Mouse (Mus musculus): ENCODE measurements around the gene Wscd1. TPM values are rescaled to one million over a fixed set of nuclear protein-coding genes. Genes with fewer than 3 reads are reported as not detected.

Gene Wscd1
- total and polyA plus RNA-seq, 2 experiments from 2014 or later = 81.5 to 143 TPM

GRCm38 (mm10) chr11:71779642-71780041, 29.9 kb downstream of the Wscd1 start:
- Histone ChIP-seq H3K4me3 (ENCODE audit: low read depth, low read length) (no peak overlapping the region), H3K4me2 (ENCODE audit: low read depth, low read length, poor library complexity, severe bottlenecking) (no peak overlapping the region), H3K36me3 (ENCODE audit: insufficient read depth, low read length) (peaks cover 26% of the 10 kb centered on the region), H3K4me1 (ENCODE audit: insufficient read depth, low read length) (peaks cover 9% of the 10 kb centered on the region; the same call in 1 of the 2 replicates), H3K9ac (replicated peaks; ENCODE audit: low read length, poor library complexity, severe bottlenecking) (no peak overlapping the region), H3K9me3 (ENCODE audit: low read length) (no peaks in the 10 kb centered on the region), H3K27me3 (ENCODE audit: insufficient read depth, low read length) (no peaks in the 10 kb centered on the region), H3K27ac (ENCODE audit: low read depth, low read length) (peak overlapping the region; percentile 12; the same call in 1 of the 2 replicates)
- no peak for ATAC-seq (ENCODE audit: low FRiP score)
- peak; percentile 42 for DNase-seq (ENCODE audit: low spot score)
- no peak for TF ChIP-seq CTCF (IDR thresholded peaks at IDR 0.05)
- WGBS = 33% methylated on average over 10 of the region's 10 CpGs

- no peak for DNase-seq (ENCODE audit: low spot score)
- Histone ChIP-seq H3K4me1 (ENCODE audit: insufficient read depth, low read length) (peaks cover 9% of the 10 kb centered on the region; the same call in 1 of the 2 replicates), H3K9ac (replicated peaks; ENCODE audit: low read length, poor library complexity, severe bottlenecking) (no peak overlapping the region), H3K27me3 (ENCODE audit: insufficient read depth, low read length) (no peaks in the 10 kb centered on the region), H3K27ac (ENCODE audit: low read depth, low read length) (no peak overlapping the region), H3K4me3 (ENCODE audit: low read depth, low read length) (no peak overlapping the region), H3K4me2 (ENCODE audit: low read depth, low read length, poor library complexity, severe bottlenecking) (no peak overlapping the region), H3K9me3 (ENCODE audit: low read length) (no peaks in the 10 kb centered on the region), H3K36me3 (ENCODE audit: insufficient read depth, low read length) (peaks cover 32% of the 10 kb centered on the region)
- WGBS = 60% methylated on average over 13 of the region's 13 CpGs
- TF ChIP-seq CTCF (IDR thresholded peaks at IDR 0.05) = no peak
- no peak for ATAC-seq (ENCODE audit: low FRiP score)
Measured at GRCm38 (mm10) chr11:71781737-71782354, 32.1 kb downstream of the Wscd1 start.

GRCm38 (mm10) chr11:71785499-71785898, 35.8 kb downstream of the Wscd1 start:
- Histone ChIP-seq H3K9ac (replicated peaks; ENCODE audit: low read length, poor library complexity, severe bottlenecking) (no peak overlapping the region), H3K4me1 (ENCODE audit: insufficient read depth, low read length) (no peaks in the 10 kb centered on the region), H3K36me3 (ENCODE audit: insufficient read depth, low read length) (peaks cover 49% of the 10 kb centered on the region), H3K27me3 (ENCODE audit: insufficient read depth, low read length) (no peaks in the 10 kb centered on the region), H3K4me2 (ENCODE audit: low read depth, low read length, poor library complexity, severe bottlenecking) (no peak overlapping the region), H3K4me3 (ENCODE audit: low read depth, low read length) (no peak overlapping the region), H3K9me3 (ENCODE audit: low read length) (no peaks in the 10 kb centered on the region), H3K27ac (ENCODE audit: low read depth, low read length) (no peak overlapping the region)
- TF ChIP-seq CTCF (IDR thresholded peaks at IDR 0.05) = no peak
- 78% methylated on average over 4 of the region's 4 CpGs for WGBS
- no peak for ATAC-seq (ENCODE audit: low FRiP score)
- no peak for DNase-seq (ENCODE audit: low spot score)

DNA sequence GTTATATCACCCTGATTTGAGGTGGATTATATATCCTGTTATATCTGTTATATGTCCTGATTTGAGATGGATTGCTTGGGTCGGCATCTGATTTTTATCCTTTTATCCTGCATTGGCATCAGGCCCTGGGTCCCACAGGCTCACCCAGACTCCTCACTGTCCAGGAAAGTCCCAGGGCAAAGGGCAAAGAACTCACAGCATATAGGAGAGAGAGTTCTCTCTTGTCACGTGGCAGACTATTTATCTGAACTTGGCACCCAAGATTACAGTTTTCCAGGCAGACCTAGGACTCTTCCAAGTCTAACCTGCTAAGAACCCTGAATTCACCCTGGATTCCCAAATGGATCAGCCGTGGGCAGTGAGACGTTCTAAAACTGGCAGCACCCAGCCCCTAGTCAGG, 38.5 kb downstream of the Wscd1 start:
- ATAC-seq (ENCODE audit: low FRiP score) (no peak), DNase-seq (ENCODE audit: low spot score) (no peak)
- Histone ChIP-seq H3K4me2 (ENCODE audit: low read depth, low read length, poor library complexity, severe bottlenecking) (no peak overlapping the region), H3K27me3 (ENCODE audit: insufficient read depth, low read length) (no peaks in the 10 kb centered on the region), H3K4me3 (ENCODE audit: low read depth, low read length) (no peak overlapping the region), H3K9ac (replicated peaks; ENCODE audit: low read length, poor library complexity, severe bottlenecking) (no peak overlapping the region), H3K27ac (ENCODE audit: low read depth, low read length) (no peak overlapping the region), H3K36me3 (ENCODE audit: insufficient read depth, low read length) (peaks cover 39% of the 10 kb centered on the region), H3K9me3 (ENCODE audit: low read length) (no peaks in the 10 kb centered on the region), H3K4me1 (ENCODE audit: insufficient read depth, low read length) (no peaks in the 10 kb centered on the region)
- whole genome bisulfite sequencing = 93% methylated on average over 4 of the region's 4 CpGs
- TF ChIP-seq CTCF (IDR thresholded peaks at IDR 0.05) = no peak

DNA sequence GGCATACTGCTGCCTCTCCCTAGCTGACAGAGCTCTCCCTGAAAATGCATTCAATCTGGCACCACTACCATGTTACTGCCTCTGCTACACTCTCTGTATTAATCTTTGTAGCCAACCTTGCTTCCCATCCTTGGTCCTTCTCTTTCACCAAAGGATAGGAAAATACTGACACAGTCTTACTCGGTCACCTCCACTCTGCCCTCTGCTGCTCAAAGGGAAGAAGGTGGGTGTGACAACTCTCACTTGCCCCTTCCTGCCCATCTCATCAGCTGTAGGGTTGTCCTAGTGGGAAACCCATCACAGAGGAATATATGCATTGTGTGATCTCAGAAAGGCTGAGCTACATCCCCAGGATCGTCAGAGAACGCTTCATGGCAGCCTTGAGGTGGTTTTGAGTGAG, 40.5 kb downstream of the Wscd1 start:
- no peak for DNase-seq (ENCODE audit: low spot score)
- no peaks in the 10 kb centered on the region for H3K4me1 ChIP-seq (ENCODE audit: insufficient read depth, low read length)
- TF ChIP-seq CTCF (IDR thresholded peaks at IDR 0.05) = peak; percentile 54
- no peak overlapping the region for H3K4me2 ChIP-seq (ENCODE audit: low read depth, low read length, poor library complexity, severe bottlenecking)
- H3K36me3 ChIP-seq (ENCODE audit: insufficient read depth, low read length) = peaks cover 31% of the 10 kb centered on the region
- ATAC-seq (ENCODE audit: low FRiP score) = no peak
- no peaks in the 10 kb centered on the region for H3K9me3 ChIP-seq (ENCODE audit: low read length)
- H3K4me3 ChIP-seq (ENCODE audit: low read depth, low read length) = no peak overlapping the region
- H3K27me3 ChIP-seq (ENCODE audit: insufficient read depth, low read length) = no peaks in the 10 kb centered on the region
- H3K9ac ChIP-seq (replicated peaks; ENCODE audit: low read length, poor library complexity, severe bottlenecking) = no peak overlapping the region
- no peak overlapping the region for H3K27ac ChIP-seq (ENCODE audit: low read depth, low read length)
- WGBS = 81% methylated on average over 3 of the region's 3 CpGs

DNA sequence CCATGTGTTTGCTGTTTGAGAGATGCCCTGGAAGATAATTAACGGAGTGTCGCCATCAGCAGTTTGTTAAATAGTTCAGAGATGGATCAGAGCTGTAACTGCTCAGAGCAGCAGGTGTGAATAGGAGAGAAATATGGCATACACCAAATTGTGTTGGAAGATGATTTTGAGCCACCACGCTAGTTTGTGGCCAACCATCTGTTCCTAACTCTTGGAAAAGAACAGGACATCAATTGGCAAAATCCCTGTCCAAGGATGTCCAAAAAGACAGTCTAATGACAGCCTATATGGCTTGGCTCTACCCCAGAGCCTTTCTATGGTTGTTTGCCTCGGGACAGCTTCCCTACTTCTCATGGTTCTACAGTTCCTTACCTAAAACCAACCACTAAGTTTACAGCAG, 49.5 kb downstream of the Wscd1 start:
- WGBS = 90% methylated on average over 4 of the region's 4 CpGs
- Histone ChIP-seq H3K36me3 (ENCODE audit: insufficient read depth, low read length) (no peaks in the 10 kb centered on the region), H3K9me3 (ENCODE audit: low read length) (no peaks in the 10 kb centered on the region), H3K4me3 (ENCODE audit: low read depth, low read length) (no peak overlapping the region), H3K27ac (ENCODE audit: low read depth, low read length) (no peak overlapping the region), H3K4me1 (ENCODE audit: insufficient read depth, low read length) (no peaks in the 10 kb centered on the region), H3K9ac (replicated peaks; ENCODE audit: low read length, poor library complexity, severe bottlenecking) (no peak overlapping the region), H3K4me2 (ENCODE audit: low read depth, low read length, poor library complexity, severe bottlenecking) (no peak overlapping the region), H3K27me3 (ENCODE audit: insufficient read depth, low read length) (no peaks in the 10 kb centered on the region)
- no peak for TF ChIP-seq CTCF (IDR thresholded peaks at IDR 0.05)
- DNase-seq (ENCODE audit: low spot score) (no peak), ATAC-seq (ENCODE audit: low FRiP score) (no peak)
